Mouse (Mus musculus) C2C12 (cell line): ENCODE measurements around the gene Gm20503.

ENCODE experiments used
- CTCF ChIP-seq: IDR thresholded peaks from one replicate; pipeline ENCODE4 v1.5.1; 2011; ENCODE audit not compliant: control insufficient read depth, insufficient read depth, insufficient read length
- MAX ChIP-seq: IDR thresholded peaks from one replicate; pipeline ENCODE4 v1.6.1; 2011; ENCODE audit warnings: mild to moderate bottlenecking, control low read depth
- MYOD1 ChIP-seq: IDR thresholded peaks from one replicate; pipeline ENCODE4 v1.6.1; 2011; ENCODE audit warnings: low read depth; ENCODE audit not compliant: control insufficient read depth, insufficient read length
- USF1 ChIP-seq: IDR thresholded peaks from one replicate; pipeline ENCODE4 v1.6.1; 2011; ENCODE audit warnings: low read depth, mild to moderate bottlenecking, control low read depth, moderate library complexity

- TF ChIP-seq CTCF: no peak
- no peak for TF ChIP-seq MAX
- no peak for TF ChIP-seq MYOD1
- no peak for TF ChIP-seq USF1
These were observed 32.3 kb upstream of the Gm20503 start for GRCm38 (mm10) chr4:58970678-58971077.
